Mouse (Mus musculus): ENCODE measurements around the gene Ptafr.

Gene Ptafr

DNA sequence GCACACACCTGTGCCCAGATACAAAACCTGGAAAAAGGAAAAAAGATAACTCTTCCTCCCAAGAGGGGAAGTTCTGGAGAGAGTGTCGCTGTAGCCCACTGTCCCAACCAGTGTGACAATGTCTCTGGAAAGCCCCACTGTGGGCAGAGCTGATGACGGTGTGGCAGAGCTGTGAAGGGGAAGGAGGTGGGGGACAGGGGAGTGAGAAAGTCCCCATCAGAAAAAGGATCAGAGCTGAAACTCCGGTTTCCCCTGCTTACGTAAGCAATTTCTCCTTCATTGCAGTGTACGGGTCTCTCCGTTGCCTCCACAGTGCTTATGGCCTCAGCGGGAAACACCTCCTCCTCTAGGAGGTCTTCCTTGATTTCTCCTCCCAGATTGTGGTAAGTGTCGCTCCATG lies 47.5 kb downstream of the Ptafr start:
- no peak for DNase-seq (ENCODE audit: low read depth, low spot score)

DNA sequence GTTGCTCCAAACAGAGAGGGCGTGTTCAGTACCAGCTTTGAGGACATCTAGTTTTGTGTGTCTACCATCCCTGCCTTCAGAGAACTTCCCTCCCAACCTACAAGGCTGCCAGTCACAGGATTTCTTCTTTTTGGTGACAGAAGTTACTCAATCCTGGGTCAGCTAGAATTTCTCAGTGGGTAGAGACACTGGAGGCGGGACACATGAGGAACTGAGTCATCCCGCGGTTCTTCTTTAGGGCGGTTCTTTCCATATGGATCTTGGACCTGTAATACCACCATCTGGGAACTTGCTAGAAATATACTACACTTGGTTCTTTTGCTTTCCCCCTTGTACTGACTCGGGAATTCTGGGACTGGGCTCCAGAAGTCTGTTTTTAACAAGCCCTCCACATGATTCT lies 54.0 kb downstream of the Ptafr start:
- peak; percentile 83 for DNase-seq (ENCODE audit: low read depth, low spot score)

- DNase-seq (ENCODE audit: low read depth, low spot score), result peak; percentile 41
Measured at GRCm38 (mm10) chr4:132618850-132619375, 55.0 kb downstream of the Ptafr start.

- no peak for DNase-seq (ENCODE audit: low read depth, low spot score)
Measured at GRCm38 (mm10) chr4:132620134-132620533, 56.3 kb downstream of the Ptafr start.

DNA sequence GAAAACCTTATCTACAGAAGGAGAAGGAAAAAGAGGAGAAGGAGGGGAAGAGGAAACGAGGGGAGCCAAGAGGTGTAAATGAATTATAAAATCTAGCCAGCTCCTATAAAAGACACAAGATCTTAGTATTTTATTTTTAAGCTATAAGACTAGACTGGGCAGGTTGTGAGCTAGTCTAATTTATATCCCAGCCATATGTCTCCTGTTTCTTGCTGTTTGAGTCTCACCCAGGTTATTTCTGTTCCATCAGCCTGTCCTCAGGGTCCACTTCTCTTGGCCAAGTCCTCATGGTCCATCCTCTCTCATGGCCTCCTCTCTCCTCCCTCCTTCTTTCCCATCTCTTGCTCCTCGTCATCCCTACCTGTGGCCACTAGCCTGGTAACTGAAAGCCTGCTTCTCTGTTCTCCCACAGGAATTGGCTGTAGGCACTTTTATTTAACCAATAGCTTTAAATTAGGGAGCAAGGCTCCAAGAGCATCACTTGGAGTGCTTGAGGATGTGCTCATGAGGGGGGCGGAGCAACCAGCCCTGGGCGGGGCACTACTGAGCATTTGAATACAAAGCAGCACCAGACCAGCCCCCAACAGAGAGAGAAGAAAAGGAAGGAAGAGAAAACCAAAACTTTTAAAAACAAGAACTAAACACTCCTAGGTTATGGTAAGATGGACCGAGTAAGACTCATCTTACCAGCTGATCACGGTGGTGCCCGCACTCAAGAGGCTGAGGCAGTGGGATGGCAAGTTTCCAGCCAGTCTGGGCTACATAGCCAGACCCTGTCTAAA lies 57.6 kb downstream of the Ptafr start:
- peak; percentile 51 for DNase-seq (ENCODE audit: low read depth, low spot score)

DNA sequence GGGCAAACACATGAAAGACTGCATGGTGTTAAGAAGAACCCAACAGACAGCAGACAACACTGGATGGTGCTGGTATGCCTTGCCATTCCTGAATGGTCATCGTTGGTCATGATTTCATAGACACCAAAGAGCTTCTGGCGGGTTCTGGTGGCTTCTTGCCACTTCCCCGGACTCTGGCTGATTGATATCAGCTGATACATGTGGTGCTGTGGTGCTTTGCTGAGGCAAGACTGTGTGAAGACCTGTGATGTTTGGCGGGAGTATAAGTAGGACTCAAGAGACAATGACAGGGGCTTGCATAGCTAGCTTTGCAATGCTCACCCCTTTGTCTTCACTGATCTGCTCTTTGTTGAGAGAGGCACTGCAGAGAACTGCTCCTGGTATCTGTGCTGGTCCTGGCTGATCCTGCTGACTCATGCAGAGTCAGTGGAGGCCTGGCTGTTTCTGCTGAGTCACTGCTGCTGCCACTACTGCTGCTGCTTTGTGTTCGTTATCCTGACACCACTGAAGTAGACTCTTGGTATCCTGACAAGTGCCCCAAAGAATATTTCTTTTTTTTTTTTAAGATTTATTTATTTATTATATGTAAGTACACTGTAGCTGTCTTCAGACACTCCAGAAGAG lies 60.3 kb downstream of the Ptafr start:
- peak; percentile 43 for DNase-seq (ENCODE audit: low read depth, low spot score)

DNA sequence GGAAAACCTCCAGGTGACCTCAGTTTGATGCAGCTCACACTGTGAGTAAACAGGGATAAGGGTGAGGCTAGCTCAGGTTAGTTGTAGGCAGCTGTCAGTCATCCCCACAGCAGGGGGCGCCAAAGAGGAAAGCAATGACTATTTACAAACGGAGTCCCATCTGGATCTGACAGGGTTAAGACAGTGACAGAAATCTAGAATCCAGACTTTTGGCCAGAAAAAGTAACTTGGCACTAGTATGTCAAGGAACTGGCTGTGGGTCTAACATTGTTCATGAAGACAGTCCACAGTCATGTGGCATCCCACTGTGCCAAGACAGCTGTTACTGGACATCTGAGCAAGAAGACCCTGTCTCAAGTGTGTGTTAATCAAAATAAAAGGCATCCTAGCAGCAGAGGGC lies 65.0 kb downstream of the Ptafr start:
- DNase-seq (ENCODE audit: low read depth, low spot score), result no peak

Data from brain, adult 2 months (tissue).